Mouse (Mus musculus) kidney, postnatal 14 days (tissue): ENCODE data around the gene Csnk2a1.
A peak's percentile ranks its signal among the peaks of the same experiment; 100 is the strongest.
"Not testable (repeated sequence)": the region's sequence is repeated elsewhere in the genome, so short reads cannot be mapped to it uniquely, and the experiment has no call there.

Source experiments
- DNase-seq: peaks from one replicate; pipeline ENCODE4 v3.0.0; 2022; ENCODE audit warnings: mixed read lengths

Gene Csnk2a1

GRCm38 (mm10) chr2:152240580-152240979, 13.9 kb downstream of the Csnk2a1 start:
- DNase-seq, result no peak

- DNase-seq, result no peak
Observed at GRCm38 (mm10) chr2:152247213-152247612, 20.6 kb downstream of the Csnk2a1 start.

GRCm38 (mm10) chr2:152250511-152250910, 23.9 kb downstream of the Csnk2a1 start:
- DNase-seq, result no peak

DNA sequence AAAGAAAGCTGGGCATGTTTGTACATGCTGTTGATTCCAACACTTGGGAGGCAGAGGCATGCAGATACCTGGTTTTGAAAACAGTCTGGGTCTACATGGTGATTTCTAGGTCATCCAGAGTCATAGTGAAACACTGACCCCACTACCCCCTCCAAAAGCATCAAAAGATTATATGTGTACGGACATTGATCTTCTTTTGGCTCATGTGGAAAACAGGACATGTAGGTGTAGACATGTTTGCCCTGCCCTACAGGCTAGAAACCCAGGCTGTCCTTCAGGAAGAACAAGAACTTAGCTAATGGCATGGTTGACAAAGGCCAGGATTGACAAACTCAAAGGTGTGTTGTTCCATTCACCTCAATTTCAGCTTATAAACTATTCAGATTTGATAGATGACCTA, 33.1 kb downstream of the Csnk2a1 start:
- DNase-seq, result no peak

DNA sequence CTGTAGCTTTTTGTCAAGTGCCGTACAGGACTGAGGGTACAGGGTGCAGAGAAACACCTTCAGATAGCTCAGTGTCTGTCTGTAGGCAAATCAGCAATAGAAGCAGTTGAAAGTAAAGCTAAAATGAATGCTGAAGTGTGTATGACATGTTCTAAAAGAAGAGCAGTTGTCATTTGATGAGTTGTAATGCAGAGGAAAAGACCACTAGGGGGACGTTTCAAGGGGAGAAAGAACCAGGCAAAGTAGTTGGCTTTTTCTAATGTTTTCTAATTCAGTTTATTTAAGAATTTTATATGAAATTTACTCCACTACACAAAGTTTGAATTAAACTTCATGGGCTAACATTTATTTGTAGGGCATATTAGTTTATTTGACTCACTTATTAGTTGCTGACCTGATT, 47.0 kb downstream of the Csnk2a1 start:
- DNase-seq, result no peak

DNA sequence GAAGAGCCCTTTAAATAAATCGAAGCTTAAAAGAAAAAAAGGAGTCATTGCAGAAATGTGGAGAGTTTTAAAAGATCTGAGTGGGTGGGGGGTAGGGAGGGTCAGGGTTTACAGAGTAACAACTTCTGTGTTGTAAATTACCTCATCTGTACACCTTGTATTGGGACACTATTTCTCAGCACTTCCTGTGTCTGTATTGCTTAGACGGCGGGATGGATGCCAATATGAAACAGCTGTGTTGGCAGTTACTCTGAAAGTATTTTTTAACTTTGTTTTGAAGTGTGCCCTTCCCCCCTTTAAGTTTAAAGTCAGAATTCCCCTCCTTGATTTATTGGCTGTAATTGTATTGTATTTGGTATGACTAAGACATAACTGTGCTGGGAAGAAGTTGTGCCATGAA, 54.8 kb downstream of the Csnk2a1 start:
- peak; percentile 14 for DNase-seq

DNA sequence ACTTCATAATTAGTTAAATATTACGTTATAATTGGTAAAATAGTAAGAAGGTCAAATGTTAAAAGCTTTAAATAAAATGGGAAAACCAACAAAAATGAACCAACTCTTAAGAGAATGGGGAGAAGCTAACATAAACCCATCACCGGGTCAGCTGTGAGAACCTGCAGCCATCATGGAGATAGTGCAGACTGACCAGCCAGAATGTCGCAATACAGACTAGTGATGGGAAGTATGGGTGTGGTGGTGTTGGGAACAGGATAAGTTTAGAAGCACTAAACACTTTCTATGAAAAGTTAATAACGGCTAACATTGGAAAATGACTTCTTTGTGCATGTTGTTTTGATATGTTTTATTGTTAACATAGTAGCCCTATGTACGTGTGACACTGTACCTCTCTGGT, 60.9 kb downstream of the Csnk2a1 start:
- no peak for DNase-seq

DNA sequence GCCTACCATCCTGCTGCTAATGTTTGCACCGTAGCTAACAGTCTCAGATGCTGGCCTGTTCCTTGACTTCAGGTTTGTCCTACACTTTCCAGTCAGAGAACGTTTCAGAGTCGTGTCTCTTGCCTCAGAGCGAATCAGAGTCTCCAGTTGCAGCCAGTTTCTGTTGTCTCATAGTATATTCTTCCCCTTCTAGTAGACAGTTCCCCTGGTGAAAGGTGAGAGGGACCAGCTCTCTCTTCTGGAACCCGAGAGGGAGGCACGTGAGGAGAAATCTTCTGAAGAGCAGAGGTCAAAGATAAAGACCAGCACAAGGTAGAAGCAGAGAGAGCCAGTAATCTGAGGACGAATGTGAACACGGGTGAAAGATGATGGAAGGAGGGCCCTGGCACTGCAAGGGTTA, 61.4 kb downstream of the Csnk2a1 start:
- DNase-seq, result no peak

- not testable (repeated sequence) for DNase-seq
Observed at GRCm38 (mm10) chr2:152289623-152290022, 63.0 kb downstream of the Csnk2a1 start.

GRCm38 (mm10) chr2:152292475-152292874, 65.8 kb downstream of the Csnk2a1 start:
- no peak for DNase-seq

DNA sequence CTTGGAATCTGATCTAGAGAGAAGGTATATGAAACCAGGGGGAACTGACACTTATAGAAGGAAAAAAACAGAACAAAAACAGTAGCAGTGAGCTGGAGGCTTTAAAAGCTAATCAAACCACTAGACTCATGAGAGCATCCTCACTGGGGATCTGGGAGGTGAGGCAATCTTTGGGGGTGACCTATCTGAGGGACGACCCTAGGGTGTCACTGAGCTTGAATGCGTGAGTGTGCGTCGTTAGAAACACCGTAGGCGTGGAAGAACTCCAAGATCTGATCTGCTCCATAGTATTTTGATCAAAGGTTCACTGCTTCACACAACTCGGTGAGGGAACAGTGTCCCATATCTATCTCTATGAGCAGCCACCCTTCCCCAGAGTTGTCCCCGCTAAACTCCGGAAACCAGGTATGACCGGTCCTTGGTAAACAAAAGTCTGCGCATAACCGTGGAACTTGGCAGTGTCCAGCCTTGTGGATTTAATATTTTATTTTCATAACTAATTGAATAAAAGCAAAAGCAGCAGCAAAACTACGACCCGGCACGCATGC, 66.6 kb downstream of the Csnk2a1 start:
- DNase-seq, result no peak

DNA sequence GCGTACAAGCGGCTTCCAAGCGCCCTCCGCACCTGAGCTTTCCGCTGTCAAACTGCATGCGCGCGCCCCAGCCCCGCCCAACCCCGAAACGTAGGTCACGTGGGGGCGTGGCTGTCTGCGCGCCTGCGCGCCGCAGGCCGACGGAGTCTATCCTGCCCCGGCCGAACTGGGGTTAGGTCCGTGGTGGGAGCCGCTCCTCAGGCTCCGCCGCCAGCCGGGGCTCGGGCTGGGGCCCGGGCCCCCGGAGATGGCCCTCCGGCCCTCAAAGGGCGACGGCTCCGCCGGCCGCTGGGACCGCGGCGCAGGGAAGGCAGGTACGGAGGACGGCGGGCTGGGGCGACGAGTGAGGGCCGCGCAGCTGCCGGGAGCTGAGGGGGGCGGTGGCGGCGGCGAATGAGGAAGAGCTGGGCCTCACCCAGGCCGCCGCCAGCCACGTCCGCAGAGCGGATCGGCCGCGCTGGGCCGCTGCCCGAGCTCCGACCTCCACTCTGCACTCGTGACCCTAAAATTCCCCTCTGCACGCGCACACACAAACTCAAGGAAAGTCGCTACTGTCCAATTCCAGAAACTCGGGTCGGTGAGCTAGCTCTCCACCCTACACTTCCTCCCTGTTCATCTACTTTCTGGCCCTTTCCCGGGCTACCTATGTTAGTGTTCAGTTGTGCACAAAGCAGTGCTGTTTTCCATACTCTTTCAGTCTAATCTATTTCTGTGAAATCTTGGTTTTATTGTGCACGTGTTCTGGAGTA, 67.3 kb downstream of the Csnk2a1 start, which contains the start of gene Tbc1d20:
Gene Tbc1d20, plus strand, starts transcription at position 102 of the 749 bp plus-strand sequence.
- peak; percentile 95 for DNase-seq

DNA sequence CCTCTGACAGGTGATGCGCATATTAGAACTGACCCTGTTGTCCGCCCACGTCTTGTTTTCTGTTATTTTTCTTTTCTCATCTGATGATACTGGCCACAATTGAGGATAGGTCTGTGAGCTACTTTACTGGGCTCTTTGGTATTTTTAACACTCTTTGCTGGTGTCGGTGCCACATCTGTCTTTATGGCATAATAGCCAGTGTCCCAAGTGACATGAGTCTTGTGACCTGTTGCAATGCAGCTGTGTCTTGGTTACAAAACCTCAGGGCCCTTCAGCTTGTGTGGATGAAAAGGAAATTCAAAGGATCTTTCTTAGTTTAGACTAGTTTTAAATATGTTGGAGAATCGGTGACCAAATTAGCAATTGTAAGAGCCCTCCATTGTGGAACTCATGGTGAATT, 67.9 kb downstream of the Csnk2a1 start:
- no peak for DNase-seq

- no peak for DNase-seq
Observed at GRCm38 (mm10) chr2:152302862-152303261, 76.2 kb downstream of the Csnk2a1 start.

- DNase-seq, result no peak
Observed at GRCm38 (mm10) chr2:152303781-152304180, 77.1 kb downstream of the Csnk2a1 start.

DNA sequence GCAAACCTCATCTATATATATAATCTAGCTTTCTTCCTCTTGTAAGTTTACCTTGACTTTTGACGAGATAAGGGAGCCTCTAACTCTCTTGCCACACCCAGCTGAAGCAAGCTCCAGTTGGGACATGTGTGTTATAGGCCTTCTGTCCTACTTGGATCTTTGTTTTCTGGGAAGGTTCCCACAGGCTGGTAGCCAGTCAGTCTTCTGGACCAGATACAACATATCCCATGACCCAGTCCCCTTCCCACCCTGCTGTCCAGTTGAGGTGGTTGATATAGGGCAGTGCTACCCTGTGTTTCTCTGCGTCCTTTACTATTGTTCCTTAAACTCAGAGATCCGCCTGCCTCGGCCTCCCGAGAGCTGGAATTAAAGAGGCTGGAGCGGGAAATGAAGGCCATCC, 78.8 kb downstream of the Csnk2a1 start:
- DNase-seq, result no peak

GRCm38 (mm10) chr2:152307186-152307585, 80.5 kb downstream of the Csnk2a1 start:
- DNase-seq, result no peak

- no peak for DNase-seq
Observed at GRCm38 (mm10) chr2:152312996-152313395, 86.4 kb downstream of the Csnk2a1 start.

- DNase-seq, result no peak
Observed at GRCm38 (mm10) chr2:152313926-152314325, 87.3 kb downstream of the Csnk2a1 start.

DNA sequence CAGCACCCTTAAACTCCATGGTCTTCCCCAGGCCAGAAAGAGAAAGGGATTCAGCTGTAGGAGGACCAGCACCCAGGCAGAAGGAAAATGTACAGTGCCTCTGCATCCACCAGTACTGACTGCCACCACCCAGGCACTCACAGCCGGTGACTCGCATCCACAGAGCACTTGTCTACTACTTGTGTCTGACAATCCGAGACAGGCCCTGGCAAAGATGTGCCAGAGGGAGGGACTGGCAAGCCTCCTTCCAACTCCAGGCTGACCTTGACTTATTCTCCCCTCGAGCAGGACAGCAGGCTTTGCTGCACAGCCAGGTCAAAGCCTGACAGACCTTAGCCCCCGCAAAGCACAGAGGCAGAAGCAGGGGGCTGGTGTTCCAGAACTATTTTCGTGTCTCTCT, 90.4 kb downstream of the Csnk2a1 start:
- no peak for DNase-seq

DNA sequence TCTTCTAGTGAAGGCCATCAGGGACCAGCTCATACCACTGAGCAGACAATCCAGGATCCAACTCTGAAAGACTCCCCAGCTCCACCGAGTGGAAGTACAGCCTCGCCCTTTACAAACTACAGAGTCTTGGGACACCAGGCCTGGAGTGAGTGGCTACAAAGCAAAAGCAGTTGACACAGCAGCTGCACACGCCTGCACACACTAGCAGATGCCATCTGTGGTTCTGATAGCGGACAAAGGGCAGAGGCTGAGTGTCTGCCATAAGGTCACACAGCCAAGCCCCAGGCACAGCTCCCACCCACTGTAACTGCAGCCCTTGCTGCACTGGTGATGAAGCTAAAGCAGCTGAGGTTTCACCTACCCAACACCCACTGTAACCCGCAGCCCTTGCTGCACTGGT, 94.9 kb downstream of the Csnk2a1 start:
- DNase-seq, result no peak

- DNase-seq, result no peak
Observed at GRCm38 (mm10) chr2:152322198-152322597, 95.6 kb downstream of the Csnk2a1 start.

DNA sequence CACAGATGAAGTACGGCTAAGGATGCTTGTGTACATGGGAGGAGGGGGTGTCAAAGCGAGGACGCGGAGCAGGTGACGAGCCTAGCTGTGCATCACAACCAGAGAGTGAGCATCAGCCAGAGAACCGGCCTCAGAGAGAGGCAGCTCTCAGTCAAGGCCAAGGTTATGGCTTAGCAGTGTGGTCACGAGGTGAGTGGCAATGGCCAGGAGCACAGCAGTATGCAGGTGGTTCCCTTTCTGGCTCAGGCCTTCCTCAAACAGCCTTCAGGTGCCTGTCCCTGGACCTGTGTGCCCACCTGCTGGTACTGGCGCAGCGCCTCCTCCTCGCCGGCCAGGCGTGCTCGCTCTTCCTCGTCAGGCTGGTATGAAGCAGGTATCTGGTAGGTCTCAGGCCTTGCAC, 97.3 kb downstream of the Csnk2a1 start:
- no peak for DNase-seq

- no peak for DNase-seq
Observed at GRCm38 (mm10) chr2:152324842-152325241, 98.2 kb downstream of the Csnk2a1 start.

DNA sequence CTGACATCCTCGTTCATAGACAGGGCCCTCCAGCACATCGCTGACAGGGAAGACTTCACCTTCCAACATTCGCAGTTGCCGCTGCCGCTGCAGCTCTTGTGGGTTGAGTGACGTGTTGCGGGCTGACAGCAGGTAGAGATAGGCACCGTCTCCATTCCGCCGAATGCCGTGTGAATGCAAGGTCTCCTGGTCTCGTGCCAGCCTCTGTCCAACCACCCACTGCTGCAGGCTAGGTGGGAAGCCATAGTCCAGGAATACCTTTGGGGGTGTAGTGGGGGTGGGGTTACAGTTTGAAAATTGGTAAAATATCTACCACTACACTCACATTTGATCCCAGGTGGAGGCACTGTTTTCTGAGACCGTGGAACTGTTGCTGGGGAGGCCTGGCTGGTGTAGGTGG, 99.5 kb downstream of the Csnk2a1 start:
- no peak for DNase-seq
